Mouse (Mus musculus): ENCODE results near the gene 4930402F06Rik.
A peak's percentile ranks its signal among the peaks of the same experiment; 100 is the strongest.

Gene 4930402F06Rik

DNA sequence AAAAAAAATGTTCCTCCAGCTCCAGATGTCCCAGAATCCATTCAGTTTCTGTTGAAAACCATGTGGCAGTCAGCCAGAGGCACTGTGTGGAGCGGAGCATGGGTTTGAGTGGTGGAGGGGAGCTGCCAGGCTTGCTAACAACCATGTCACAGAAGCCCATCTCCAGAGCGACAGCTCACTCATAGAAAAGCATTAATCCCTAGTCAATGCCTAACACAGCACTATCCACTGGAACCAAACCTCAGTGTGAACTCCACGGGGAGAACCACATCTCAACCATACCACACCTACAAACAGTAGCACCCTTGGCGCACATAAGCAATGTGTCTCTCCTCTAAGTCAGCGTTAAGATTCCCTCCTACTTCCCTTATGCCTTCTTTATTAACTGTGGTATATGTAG is at the start of gene 4930402F06Rik:
Gene 4930402F06Rik (minus strand): TSS at position 80 of the 400 bp plus-strand sequence.
- DNase-seq = peak; percentile 80

DNA sequence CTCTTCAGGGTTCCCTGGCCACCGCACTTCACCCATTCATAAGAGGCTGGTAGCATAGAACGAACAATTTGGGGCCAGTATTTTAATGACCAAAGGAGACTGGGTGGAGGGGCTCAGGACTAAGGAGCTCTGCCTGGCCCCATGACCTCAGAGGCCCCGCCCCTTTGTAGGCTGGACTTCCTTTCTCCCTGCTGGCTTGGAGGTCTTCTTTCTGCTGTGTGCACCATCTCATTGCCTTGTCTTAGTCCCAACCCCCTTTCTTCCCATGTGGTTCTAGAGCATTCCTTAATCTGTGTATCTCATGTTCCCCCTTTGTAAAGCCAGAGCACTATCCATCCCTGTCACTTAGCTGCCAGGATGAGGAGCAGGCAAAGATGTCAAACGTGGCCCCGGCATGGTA is 49.3 kb upstream of the 4930402F06Rik start:
- peak; percentile 94 for DNase-seq

DNA sequence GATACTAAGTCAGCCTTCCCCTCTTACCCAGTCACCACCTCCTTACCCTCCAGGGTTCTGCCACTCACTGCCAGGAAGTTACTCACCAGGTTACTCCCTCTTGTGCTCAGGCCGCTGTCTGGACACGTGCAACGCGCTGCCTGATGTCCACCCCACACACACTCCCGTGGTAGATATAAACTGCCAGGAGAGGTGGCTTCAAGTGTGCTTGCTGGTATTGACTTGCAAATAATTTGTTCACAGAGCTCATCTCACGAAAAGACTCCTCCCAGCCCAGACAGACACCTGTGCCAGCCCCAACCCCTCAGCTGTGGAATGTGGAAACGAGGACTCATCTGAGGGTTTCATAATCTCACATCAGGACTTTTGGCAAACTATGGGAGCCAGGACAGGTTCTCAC is 48.6 kb upstream of the 4930402F06Rik start:
- peak; percentile 93 for DNase-seq

DNA sequence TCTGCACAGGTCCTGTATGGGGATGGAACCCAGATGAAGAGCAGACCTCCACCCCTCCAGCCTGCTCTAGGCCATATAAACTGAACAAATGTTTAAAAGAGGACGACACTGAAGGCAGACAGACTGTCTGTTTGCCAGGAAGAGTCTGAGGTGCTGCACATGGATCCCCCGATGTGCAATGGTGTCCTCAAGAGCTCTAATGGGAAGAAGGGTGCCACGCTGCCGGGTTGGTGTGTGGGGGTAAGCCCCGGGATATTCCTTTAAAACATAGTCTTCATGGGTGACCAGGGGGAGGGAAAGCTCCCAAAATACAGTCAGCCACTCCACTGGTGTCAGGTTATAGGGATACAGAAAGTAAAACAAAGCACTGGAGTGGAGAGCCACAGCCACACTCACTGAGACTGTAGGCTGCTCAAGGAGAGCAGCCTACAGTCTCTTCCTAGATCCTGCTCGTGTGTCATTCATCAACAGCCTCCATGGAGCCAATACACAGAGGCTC is 47.8 kb upstream of the 4930402F06Rik start:
- peak; percentile 94 for DNase-seq

DNA sequence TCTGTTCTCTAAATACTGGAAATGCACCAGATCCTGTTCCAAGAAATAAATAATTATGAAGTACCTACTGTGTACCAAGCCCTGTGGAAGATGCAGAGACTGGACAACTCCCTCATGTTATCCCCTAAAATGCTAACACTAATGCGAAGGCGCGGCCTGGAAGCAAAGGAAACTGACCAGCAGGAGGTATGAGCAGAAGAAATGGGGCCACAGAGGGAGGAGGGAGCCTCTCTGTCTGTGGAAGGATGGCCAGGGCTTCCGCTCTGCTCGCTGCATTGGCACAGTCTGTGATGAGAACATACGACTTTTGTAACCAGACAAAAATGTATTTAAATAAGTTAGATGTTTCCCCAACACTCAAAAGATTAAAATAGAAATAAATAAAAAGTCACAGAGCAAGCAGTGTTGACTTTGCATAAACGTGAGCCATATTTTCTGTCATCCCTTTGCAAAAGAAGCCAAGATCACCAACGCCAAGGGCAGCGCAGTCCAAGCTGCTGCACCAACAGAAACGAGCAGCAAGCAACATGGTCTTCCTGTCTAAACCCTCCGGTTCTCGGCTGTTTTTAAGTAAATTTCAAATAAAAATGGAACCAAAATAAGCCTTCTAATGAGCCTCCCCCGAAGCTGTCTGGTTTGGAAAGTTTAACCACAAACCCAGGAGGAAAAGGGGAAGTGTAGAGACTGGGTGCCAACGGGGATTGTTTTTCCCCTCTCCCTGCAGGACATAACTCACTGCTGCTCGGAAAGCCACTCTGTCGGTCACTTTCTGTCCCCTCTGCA is 47.2 kb upstream of the 4930402F06Rik start:
- peak; percentile 94 for DNase-seq

DNA sequence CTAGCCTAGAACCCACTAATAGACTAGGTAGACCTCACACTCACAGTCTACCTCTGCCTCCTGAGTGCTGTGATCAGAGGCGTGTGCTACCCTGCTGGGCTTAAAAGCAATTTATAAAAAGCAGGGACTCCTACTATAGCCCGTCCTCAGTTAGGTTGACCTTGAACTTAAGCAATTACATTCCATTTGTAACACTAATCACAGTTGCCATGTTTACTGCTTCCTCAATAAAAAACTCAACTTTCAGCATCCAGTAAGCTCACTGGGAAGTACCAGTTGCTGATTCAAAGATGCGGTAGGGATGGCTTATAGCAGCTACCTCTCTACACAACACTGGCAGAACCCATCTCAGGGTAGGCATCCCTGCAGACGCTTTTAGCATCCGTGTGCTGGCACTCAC is 46.4 kb upstream of the 4930402F06Rik start:
- no peak for DNase-seq

DNA sequence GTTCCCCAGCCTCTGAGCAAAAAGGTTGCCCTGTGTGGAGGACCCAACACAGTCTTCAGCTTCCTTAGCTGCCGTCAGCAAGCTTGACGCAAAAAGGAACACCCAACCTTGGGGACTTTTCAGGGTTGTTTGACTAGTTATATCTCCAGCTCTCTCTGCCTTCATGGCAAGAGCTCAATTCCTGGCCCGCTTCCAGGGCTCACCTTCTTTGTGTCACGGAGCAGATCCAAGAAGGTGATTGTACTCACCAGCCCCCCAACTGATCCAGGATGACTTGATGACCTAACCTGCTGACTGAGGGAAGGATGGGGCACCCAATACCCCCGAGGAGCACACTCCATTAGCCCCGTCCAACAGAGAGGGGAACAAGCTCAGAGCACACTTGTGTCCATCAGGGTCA is 45.1 kb upstream of the 4930402F06Rik start:
- DNase-seq = peak; percentile 91

DNA sequence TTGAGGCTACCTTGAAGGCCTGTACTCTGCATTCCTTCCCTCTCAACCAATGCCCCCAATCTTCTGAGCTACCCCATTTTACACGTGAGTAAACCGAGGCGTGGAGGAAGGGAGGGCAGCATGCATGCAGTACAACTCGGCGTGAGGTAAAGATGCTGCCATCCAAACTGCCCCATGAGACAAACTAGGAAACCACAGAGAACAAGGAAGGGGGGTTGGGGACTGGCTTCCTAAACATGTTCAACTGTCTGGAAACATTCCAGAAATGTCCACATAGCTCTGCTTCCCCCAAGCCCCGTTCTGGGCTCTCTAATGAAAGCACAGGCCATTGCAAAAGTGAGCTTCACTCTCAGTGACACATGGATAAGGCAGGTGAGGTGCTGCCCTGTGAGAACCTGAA is 44.4 kb upstream of the 4930402F06Rik start:
- peak; percentile 88 for DNase-seq

DNA sequence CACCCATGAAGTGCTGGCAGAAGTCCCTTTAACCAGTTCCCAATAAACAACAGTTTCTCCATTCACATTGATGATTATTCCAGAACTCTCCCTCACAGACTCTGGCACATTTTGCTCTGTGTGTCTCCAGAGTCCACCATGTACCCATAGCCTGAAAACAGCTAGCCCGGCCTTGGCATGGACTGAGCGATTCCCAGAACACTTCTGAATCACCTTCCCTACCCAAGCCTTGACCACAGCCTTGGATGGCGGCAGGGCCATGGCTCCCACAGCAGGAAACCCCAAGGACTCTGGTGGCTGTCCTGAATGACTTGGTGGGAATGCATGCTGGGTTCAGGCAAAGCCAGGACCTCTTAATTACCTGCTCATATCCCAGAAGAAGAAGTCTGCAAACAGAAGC is 43.5 kb upstream of the 4930402F06Rik start:
- DNase-seq = peak; percentile 85

DNA sequence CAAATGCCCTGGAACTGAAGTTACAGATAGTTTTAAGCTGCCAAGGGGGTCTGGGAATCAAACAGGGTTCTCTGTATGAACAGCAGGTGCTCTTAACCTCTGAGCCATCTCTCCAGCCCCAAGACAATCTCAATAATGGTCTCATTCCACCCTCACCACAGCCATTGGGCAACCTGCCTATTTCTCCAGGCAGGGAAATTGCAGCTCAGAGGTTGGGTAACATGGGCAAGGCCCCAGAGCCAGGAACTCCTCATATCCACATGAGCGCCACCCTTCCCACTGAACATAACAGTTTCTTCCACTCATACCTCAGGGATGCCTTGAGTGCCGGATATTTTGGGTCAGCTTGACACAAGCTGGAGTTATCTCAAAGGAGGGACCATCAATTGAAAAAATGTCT is 40.8 kb upstream of the 4930402F06Rik start:
- DNase-seq = peak; percentile 86

DNA sequence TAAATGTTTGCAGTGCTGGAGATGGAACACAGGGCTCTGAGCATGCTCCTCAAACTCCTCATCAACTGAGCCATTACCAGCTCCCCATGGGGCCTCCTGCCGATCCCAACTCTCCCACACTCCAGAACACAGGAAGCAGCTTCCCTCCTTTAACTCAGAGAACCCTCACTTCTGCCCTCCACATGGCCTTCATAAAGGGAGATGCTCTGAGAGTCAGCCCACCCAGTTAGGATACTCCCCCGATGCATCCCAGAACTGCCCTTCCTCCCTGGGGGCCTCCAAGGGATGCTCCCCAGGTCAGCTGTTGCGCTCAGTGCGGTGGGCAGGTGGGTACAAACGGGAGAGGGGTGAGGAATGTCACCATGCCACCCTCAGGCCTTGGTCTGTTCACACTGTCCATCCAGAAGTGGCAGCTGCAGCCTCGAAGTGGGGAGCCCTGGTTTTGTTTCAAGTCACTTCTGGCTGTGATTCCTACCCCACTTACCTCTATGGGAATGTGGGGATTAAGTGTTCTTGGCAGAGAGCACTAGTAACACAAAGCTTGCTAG is 37.7 kb upstream of the 4930402F06Rik start:
- peak; percentile 92 for DNase-seq

DNA sequence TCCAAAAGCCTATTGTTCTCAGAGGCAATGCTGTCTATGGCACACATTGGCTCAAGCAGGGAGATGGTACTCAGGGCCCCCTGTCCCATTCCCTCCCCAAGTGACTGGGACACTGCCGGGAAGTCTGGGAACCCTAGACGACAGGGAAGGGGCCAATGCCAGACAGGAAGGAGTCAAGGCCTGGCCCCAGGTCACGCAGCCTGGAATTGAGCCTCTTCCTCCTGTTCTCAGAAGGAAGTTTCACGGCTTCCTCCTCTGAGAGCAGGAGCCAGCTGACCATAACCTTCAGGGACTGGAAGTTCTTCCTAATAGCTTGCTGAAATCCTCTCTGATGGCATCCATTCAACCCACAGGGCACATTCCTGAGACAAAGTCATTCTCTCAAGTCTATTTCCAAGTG is 36.5 kb upstream of the 4930402F06Rik start:
- DNase-seq = peak; percentile 98

DNA sequence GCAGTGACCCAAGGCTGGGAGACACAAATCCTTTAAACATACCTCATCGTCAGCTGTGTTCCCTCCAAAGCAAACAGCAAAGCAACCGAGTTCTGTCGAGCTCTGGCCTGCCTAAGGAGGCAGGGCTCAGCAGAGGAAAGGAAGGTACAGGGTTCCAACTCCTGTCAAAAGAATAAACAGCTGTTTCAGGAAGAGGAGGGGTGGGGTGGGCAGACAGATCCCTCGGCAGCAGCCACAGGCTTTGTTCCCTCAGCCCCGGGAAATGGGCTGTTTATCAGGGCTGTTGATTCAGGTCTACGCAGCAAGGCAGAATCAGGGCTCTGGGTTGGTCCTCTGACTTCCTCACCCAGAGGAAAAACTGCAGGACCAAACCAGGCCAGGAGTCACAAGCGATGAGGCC is 35.5 kb upstream of the 4930402F06Rik start:
- DNase-seq = peak; percentile 98

DNA sequence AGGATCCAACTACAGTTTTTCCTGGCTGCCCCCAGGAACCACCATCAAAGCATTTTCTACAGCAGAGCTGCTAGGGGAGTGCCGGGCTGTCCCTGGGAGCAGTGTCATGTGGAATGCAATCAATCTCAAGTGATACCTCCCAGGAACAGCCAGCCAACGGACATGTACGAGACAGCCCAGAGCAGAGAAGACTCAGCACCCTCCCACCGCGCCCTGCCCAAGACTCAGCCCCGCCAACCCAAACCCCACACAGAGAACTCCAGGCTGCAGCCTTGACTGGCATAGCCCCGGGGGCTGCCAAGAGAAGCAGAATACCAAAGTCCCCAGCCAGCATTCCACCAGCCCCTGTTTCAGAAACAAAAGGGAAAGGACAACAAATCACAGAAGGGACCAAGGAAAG is 35.0 kb upstream of the 4930402F06Rik start:
- peak; percentile 95 for DNase-seq

DNA sequence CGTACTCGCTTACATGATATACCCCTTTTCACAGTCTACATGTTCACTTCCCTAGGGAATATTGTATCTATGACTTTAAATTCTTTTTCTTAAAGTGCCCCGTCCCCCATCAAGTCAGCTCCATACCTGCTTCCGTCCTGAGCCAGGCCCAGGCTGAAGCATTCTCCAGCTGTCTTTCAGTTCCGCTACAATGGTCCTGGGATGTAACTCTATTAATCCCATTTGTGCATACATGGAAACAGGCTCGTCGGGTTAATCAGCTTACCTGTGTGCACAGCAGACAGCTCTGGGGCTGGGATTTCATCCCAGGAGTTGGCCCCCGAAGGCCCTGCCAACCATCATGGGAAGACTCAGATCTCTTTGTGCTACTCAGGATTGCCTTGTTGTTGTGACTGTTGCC is 33.8 kb upstream of the 4930402F06Rik start:
- DNase-seq = peak; percentile 94

DNA sequence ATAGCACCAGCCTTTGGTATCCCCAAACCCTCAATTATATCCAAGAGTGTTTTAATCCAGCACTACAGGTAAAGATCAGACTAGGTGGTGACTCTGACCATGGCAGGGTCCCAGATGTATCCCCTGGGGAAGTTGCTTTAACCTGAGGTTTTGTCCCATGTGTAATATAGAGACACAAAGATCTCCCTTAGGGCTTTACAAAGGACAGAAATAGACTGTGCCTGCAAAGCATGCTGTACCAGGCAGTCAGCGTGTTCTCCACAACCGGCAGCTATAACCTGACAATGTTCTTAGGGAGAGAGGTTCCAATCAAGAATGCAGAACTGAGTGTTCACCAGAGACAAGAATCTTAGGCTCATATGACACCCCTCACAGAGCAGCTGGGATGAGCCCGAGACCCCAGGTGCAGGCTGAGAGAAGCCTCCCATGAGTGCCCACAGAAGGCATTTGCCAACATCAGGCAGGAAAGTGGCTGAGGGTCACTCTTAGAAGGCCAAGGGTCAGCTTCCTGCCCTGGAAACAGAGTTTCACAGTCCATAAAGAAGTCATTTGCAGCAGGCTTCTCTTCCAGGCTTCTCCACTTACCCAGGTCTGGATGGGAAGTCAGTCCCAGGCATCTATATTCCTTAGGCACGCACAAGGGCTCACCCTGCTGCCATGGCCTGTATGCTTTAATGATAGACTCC is 31.8 kb upstream of the 4930402F06Rik start:
- no peak for DNase-seq

DNA sequence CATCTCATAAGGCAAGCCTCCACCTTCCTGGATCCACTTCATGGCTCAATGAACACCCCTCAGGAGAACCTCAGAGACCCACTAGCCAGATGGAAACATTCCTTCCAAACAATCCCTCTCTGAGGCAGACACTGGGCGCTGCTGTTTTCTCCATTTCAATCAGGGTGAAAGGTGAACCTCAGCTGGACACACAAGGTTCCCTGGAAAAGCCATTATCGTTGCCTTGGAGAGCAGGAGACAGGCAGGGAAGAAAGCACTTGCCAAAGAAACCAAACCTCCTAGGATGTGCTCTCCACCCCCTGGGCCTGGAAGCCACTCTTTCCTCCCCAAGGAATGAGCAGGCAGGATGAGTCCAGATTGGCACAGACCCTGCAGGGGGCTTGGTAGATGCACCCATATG is 30.6 kb upstream of the 4930402F06Rik start:
- DNase-seq = peak; percentile 98

DNA sequence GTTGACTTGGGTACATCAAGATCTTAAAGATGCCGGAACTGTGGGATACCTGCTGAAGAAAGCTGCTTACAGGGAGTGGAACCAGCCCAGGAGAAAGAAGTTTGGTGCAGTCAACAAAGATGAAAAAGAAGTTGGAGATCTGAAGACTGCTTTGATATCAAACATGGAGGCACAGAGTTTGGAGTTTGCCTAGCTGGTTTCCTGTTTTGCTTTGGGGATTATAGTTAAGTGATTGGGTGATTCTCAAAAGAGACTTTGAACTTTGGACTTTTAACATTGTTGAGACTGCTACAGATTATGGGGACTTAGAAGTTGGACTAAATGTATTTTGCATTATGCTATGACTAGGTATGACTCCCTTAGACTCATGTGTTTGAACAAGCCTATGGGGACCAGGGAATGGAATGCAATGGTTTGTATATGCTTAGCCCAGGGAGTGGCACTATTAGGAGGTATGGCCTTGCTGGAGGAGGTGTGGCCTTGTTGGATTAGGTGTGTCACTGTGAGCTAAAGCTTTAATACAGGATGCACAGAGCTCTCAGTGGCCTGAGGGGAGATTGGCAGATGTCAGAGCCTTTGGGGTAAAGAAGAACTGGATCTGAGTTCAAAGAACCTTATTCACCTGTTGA is 26.9 kb upstream of the 4930402F06Rik start:
- no peak for DNase-seq

DNA sequence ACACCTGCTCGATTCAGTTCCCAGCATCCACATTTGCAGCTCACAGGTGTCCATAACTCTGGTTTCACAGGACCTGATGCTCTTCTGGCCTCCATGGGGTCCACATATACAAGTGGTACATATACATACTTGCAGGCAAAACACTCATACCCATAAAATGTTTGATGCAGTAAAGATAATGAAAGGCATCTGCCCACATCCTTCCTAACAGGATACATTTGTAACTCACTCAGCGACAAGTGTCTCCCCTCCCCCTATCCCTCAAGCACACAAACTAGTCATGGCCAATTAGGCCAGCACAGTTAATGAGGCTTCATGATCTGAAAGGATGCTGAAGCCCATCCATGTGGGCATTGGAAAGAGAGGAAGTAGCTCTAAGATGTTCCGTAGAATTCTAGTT is 25.4 kb upstream of the 4930402F06Rik start:
- DNase-seq = no peak

DNA sequence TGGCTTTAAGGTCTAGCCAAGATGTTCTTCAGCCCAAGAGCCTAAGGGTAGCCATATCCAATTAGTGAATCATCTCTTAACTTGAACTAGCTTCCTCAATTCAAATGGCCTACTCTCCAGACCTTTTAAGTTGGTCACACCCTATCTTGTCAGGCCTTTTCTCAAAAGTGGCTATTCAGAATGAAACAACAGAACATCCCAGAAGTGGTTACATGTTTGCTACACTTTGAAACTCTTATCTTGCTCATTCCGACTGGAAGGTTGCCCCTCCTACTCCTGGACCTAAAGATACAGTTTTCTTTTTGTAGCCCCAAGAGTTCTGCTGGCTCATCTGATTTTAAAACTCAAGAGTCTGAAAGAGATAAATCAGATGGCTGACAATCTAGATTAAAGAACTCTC is 23.7 kb upstream of the 4930402F06Rik start:
- no peak for DNase-seq

DNA sequence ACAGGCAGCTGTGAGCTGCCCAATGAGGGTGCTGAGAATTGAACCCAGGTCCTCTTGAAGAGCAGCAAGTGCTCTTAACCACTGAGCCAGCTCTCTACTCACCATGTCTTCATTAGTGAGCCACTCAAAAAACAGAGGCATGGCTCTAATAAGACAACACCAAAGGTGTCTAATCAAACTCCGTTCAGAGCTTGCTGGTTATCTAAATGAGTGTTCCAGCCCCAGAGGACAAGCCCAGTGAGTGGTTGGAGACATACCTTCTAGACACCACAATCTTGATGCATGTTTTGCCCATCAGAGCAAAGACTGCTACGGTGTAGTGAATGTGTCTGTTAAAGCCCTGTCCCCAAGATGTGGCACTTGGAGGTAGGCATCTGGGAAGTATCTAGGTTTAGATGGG is 22.7 kb upstream of the 4930402F06Rik start:
- DNase-seq = no peak

DNA sequence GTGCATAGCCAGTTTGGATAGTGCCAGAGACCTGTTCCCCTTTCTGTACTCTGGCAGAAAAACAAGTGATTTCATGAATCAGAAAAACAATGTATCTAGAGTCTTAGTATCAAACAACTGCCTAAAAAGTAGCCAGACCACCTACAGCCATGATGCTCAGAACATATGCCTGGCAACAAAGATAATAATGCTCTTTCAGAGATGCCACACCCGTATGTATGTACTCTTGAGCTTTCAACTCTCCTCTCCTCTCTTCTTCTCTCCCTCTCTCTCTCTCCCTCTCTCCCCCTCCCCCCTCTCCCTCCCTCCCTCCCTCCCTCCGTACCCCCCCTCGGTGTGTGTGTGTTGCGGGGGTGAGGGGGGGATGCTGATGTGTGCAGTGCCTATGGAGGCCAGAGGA is 22.3 kb upstream of the 4930402F06Rik start:
- DNase-seq = no peak

DNA sequence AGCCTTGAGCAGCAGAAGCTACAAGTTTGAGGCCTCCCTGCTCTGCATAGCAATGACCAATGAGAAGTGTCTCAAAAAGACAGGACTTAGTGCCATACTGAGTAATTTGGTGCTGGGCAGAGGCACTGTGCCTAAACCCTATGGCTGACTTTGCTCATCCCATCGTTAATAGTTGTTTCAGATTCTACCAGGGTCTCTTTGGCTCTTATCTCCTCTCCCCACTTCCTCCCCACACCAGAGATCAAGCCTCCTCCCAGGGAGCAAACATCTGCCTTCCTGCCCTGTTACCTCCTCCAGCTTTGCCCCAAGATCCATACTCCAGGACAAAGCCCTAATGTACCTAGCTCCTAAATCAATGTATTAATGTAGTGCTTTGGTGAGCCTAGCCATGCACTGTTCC is 20.3 kb upstream of the 4930402F06Rik start:
- no peak for DNase-seq

DNA sequence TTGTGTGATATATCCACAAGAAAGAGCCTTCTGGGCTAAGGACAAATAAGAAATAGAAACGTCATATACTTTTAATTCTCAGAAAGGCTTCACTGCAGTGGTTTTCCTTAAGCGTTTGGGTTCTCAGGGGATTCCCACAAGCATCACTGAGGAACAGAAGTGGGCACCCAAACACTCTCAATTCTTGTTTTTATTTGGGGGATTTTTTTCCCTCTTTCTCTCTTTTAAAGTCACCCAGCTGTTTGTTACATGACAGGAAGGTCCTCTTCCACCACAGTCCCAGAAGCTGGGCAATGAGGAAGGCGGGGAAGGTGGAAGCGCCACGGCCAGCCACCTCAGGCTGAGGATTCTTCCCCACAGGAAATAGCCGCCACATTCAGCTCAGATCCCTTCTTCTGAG is 19.5 kb upstream of the 4930402F06Rik start:
- no peak for DNase-seq
